Mouse (Mus musculus) neural tube, embryonic 14.5 days (tissue): ENCODE data around the gene Scgb2b11. TPM values are rescaled to one million over a fixed set of nuclear protein-coding genes. Genes with fewer than 3 reads are reported as not detected.
"Not testable (repeated sequence)": the region's sequence is repeated elsewhere in the genome, so short reads cannot be mapped to it uniquely, and the experiment has no call there.

Source experiments
- ATAC-seq: fragments of 200-750 bp; cut with Nextera tagmentation; 2 replicates; pipeline ENCODE4 v1.8.0; 2017; ENCODE audit warnings: low read depth, mild to moderate bottlenecking, moderate TSS enrichment, moderate library complexity
- H3K27ac ChIP-seq: fragments of 300-500 bp; sonication (generic); 2 replicates; pipeline ENCODE4 v1.5.1; 2014; ENCODE audit warnings: low read depth, mild to moderate bottlenecking, control low read depth, low read length, moderate library complexity, mixed read lengths
- H3K27me3 ChIP-seq: fragments of 300-500 bp; sonication (generic); 2 replicates; pipeline ENCODE4 v1.6.1; 2014; ENCODE audit warnings: low read length; ENCODE audit not compliant: control insufficient read depth, insufficient read depth
- H3K36me3 ChIP-seq: fragments of 300-500 bp; sonication (generic); 2 replicates; pipeline ENCODE4 v1.6.1; 2014; ENCODE audit warnings: low read length, mixed read lengths; ENCODE audit not compliant: control insufficient read depth, insufficient read depth
- H3K4me1 ChIP-seq: fragments of 300-500 bp; sonication (generic); 2 replicates; pipeline ENCODE4 v1.6.1; 2014; ENCODE audit warnings: low read length; ENCODE audit not compliant: control insufficient read depth, insufficient read depth
- H3K4me2 ChIP-seq: fragments of 300-500 bp; sonication (generic); 2 replicates; pipeline ENCODE4 v1.6.1; 2014; ENCODE audit warnings: mild to moderate bottlenecking, low read depth, low read length, control low read depth
- H3K4me3 ChIP-seq: fragments of 300-500 bp; sonication (generic); 2 replicates; pipeline ENCODE4 v1.5.1; 2014; ENCODE audit warnings: low read depth, low read length, control low read depth, mixed read lengths
- H3K9ac ChIP-seq: fragments of 300-500 bp; sonication (generic); replicated peaks from 2 replicates; pipeline ENCODE4 v1.6.1; 2014; ENCODE audit warnings: low read depth, mild to moderate bottlenecking, control low read depth, low read length, mixed read lengths
- H3K9me3 ChIP-seq: fragments of 300-500 bp; sonication (generic); 2 replicates; pipeline ENCODE4 v1.6.1; 2016; ENCODE audit warnings: low read length; ENCODE audit not compliant: control insufficient read depth
- WGBS: fragments of 180-500 bp; shearing (Covaris S2); extraction: QIAGEN DNeasy Blood & Tissue Kit; methylation state at CpG from one replicate; pipeline ENCODE4 v1.1.7; 2014; 5-methylcytosine and 5-hydroxymethylcytosine counted together
- polyA plus RNA-seq: library from polyadenylated mRNA; unstranded; fragments of >200 nt; fragmentation: Nextera tagmentation; extraction: Ambion mirVana; gene quantifications from 2 replicates; pipeline ENCODE4 v1.2.1, GENCODE M21; 2014

The Scgb2b11 gene
- polyA plus RNA-seq: not detected in 2 replicates

GRCm38 (mm10) chr7:32211045-32211444, at the start of gene Scgb2b11:
TSS of gene Scgb2b11 (minus strand) at chr7:32211145.
- H3K4me1 ChIP-seq, H3K36me3 ChIP-seq, H3K9ac ChIP-seq, H3K4me2 ChIP-seq, H3K27ac ChIP-seq, H3K9me3 ChIP-seq, ATAC-seq, H3K27me3 ChIP-seq, H3K4me3 ChIP-seq: not testable (repeated sequence)
- WGBS: 59% methylated on average over 2 of the region's 2 CpGs

GRCm38 (mm10) chr7:32222540-32222939, 11.6 kb upstream of the Scgb2b11 start, which contains the start of gene Scgb1b11:
TSS of gene Scgb1b11 (plus strand) at chr7:32222840.
- WGBS: no CpG with 5 or more reads among the region's 2 CpGs
- H3K9me3 ChIP-seq, H3K36me3 ChIP-seq, H3K27me3 ChIP-seq, H3K4me2 ChIP-seq, H3K27ac ChIP-seq, H3K4me3 ChIP-seq, H3K4me1 ChIP-seq, ATAC-seq, H3K9ac ChIP-seq: not testable (repeated sequence)

Other genes starting within 250 kb of the Scgb2b11 start
- not detected in 2 replicates for gene Scgb1b10, start 110.3 kb downstream of the Scgb2b11 start, polyA plus RNA-seq
- gene Scgb1b11, start 11.7 kb upstream of the Scgb2b11 start, polyA plus RNA-seq: not detected in 2 replicates
- gene Scgb2b12, start 116.1 kb upstream of the Scgb2b11 start, polyA plus RNA-seq: not detected in 2 replicates
- gene Scgb1b12, start 123.0 kb upstream of the Scgb2b11 start, polyA plus RNA-seq: not detected in 2 replicates
- not detected in 2 replicates for gene Scgb1b29, start 230.4 kb upstream of the Scgb2b11 start, polyA plus RNA-seq